Mouse (Mus musculus) stomach, embryonic 16.5 days (tissue): Measurements from ENCODE around the gene Sarnp. TPM values are rescaled to one million over a fixed set of nuclear protein-coding genes. Genes with fewer than 3 reads are reported as not detected.

ENCODE experiments used
- ATAC-seq: fragments of 200-750 bp; cut with Nextera tagmentation; 2 replicates; pipeline ENCODE4 v1.8.0; 2017; ENCODE audit warnings: moderate number of reproducible peaks, moderate TSS enrichment; ENCODE audit not compliant: insufficient read depth, low FRiP score
- H3K27ac ChIP-seq: fragments of 300-500 bp; sonication (generic); 2 replicates; pipeline ENCODE4 v1.5.1; 2014; ENCODE audit warnings: low read length
- H3K27me3 ChIP-seq: fragments of 300-500 bp; sonication (generic); 2 replicates; pipeline ENCODE4 v1.6.1; 2014; ENCODE audit warnings: low read length, control low read depth, mixed read lengths; ENCODE audit not compliant: control insufficient read depth, insufficient read depth
- H3K36me3 ChIP-seq: fragments of 300-500 bp; sonication (generic); 2 replicates; pipeline ENCODE4 v1.6.1; 2014; ENCODE audit warnings: low read length; ENCODE audit not compliant: control insufficient read depth, insufficient read depth
- H3K4me1 ChIP-seq: fragments of 300-500 bp; sonication (generic); 2 replicates; pipeline ENCODE4 v1.6.1; 2014; ENCODE audit warnings: low read length, control low read depth, mixed read lengths; ENCODE audit not compliant: control insufficient read depth, insufficient read depth
- H3K4me2 ChIP-seq: fragments of 300-500 bp; sonication (generic); 2 replicates; pipeline ENCODE4 v1.6.1; 2014; ENCODE audit warnings: low read depth, low read length, mixed read lengths
- H3K4me3 ChIP-seq: fragments of 300-500 bp; sonication (generic); replicated peaks from 2 replicates; pipeline ENCODE4 v1.5.1; 2014; ENCODE audit warnings: mild to moderate bottlenecking, low read length
- H3K9ac ChIP-seq: fragments of 300-500 bp; sonication (generic); 2 replicates; pipeline ENCODE4 v1.6.1; 2014; ENCODE audit warnings: low read length
- H3K9me3 ChIP-seq: fragments of 300-500 bp; sonication (generic); replicated peaks from 2 replicates; pipeline ENCODE4 v1.6.1; 2016; ENCODE audit warnings: low read length, control low read depth; ENCODE audit not compliant: control insufficient read depth
- WGBS: fragments of 180-500 bp; shearing (Covaris S2); extraction: QIAGEN DNeasy Blood & Tissue Kit; methylation state at CpG from one replicate; pipeline ENCODE4 v1.1.7; 2014; 5-methylcytosine and 5-hydroxymethylcytosine counted together
- polyA plus RNA-seq: library from polyadenylated mRNA; unstranded; fragments of >200 nt; fragmentation: Nextera tagmentation; extraction: Ambion mirVana; gene quantifications from 2 replicates; pipeline ENCODE4 v1.2.1, GENCODE M21; 2015

Sarnp gene
- polyA plus RNA-seq, 1 experiment from 2014 or later: 184 TPM

GRCm38 (mm10) chr10:128913696-128914095 lies 96.6 kb downstream of the Sarnp start:
- no peak for ATAC-seq
- H3K36me3 ChIP-seq: no peaks in the 10 kb centered on the region

GRCm38 (mm10) chr10:128915550-128915949 lies 98.4 kb downstream of the Sarnp start:
- Histone ChIP-seq H3K27me3 (no peaks in the 10 kb centered on the region), H3K4me3 (no peak overlapping the region), H3K4me1 (peaks cover 28% of the 10 kb centered on the region), H3K4me2 (no peak overlapping the region), H3K9ac (no peak overlapping the region), H3K36me3 (no peaks in the 10 kb centered on the region), H3K27ac (no peak overlapping the region), H3K9me3 (no peaks in the 10 kb centered on the region)
- 94% methylated on average over 2 of the region's 2 CpGs for WGBS
- no peak for ATAC-seq

More at GRCm38 (mm10) chr10:128913696-128914095, 96.6 kb downstream of the Sarnp start:
- WGBS: 87% methylated on average over 12 of the region's 12 CpGs
- H3K4me2 ChIP-seq: no peak overlapping the region
- H3K9ac ChIP-seq: no peak overlapping the region
- H3K27me3 ChIP-seq: no peaks in the 10 kb centered on the region
- no peak overlapping the region for H3K4me3 ChIP-seq
- H3K9me3 ChIP-seq: no peaks in the 10 kb centered on the region
- no peak overlapping the region for H3K27ac ChIP-seq
- H3K4me1 ChIP-seq: peaks cover 15% of the 10 kb centered on the region

- H3K36me3 ChIP-seq: no peaks in the 10 kb centered on the region
- H3K27ac ChIP-seq: no peak overlapping the region
- H3K9ac ChIP-seq: no peak overlapping the region
- no peak for ATAC-seq
- H3K4me3 ChIP-seq: no peak overlapping the region
- no peaks in the 10 kb centered on the region for H3K9me3 ChIP-seq
- 89% methylated on average over 3 of the region's 3 CpGs for WGBS
- peaks cover 32% of the 10 kb centered on the region for H3K4me1 ChIP-seq
- no peak overlapping the region for H3K4me2 ChIP-seq
- no peaks in the 10 kb centered on the region for H3K27me3 ChIP-seq
Observed at GRCm38 (mm10) chr10:128916665-128917064, 99.5 kb downstream of the Sarnp start.

- H3K9me3 ChIP-seq: no peaks in the 10 kb centered on the region
- ATAC-seq: no peak
- no peak overlapping the region for H3K4me3 ChIP-seq
- H3K4me1 ChIP-seq: peaks cover 39% of the 10 kb centered on the region
- H3K4me2 ChIP-seq: no peak overlapping the region
- no peak overlapping the region for H3K27ac ChIP-seq
- 87% methylated on average over 6 of the region's 6 CpGs for WGBS
- H3K27me3 ChIP-seq: no peaks in the 10 kb centered on the region
- no peak overlapping the region for H3K9ac ChIP-seq
- H3K36me3 ChIP-seq: no peaks in the 10 kb centered on the region
Observed at GRCm38 (mm10) chr10:128917400-128917799, 100.3 kb downstream of the Sarnp start.

- H3K4me3 ChIP-seq: no peak overlapping the region
- WGBS: 72% methylated on average over 7 of the region's 7 CpGs
- ATAC-seq: no peak
Observed at GRCm38 (mm10) chr10:128918246-128918645, 101.1 kb downstream of the Sarnp start.

GRCm38 (mm10) chr10:128919203-128919631 lies 102.1 kb downstream of the Sarnp start:
- ATAC-seq: peak; percentile 12; the same call in 1 of the 2 replicates

More at GRCm38 (mm10) chr10:128918246-128918645, 101.1 kb downstream of the Sarnp start:
- H3K27me3 ChIP-seq: no peaks in the 10 kb centered on the region
- no peak overlapping the region for H3K9ac ChIP-seq
- H3K4me2 ChIP-seq: no peak overlapping the region
- H3K4me1 ChIP-seq: peaks cover 44% of the 10 kb centered on the region
- H3K36me3 ChIP-seq: no peaks in the 10 kb centered on the region
- H3K9me3 ChIP-seq: no peaks in the 10 kb centered on the region
- peak overlapping the region; percentile 97; the same call in 1 of the 2 replicates for H3K27ac ChIP-seq

GRCm38 (mm10) chr10:128919966-128920365 lies 102.8 kb downstream of the Sarnp start:
- H3K9me3 ChIP-seq: no peaks in the 10 kb centered on the region
- no peaks in the 10 kb centered on the region for H3K27me3 ChIP-seq
- 64% methylated on average over 7 of the region's 7 CpGs for WGBS
- ATAC-seq: no peak
- no peak overlapping the region for H3K4me3 ChIP-seq
- no peak overlapping the region for H3K9ac ChIP-seq
- no peaks in the 10 kb centered on the region for H3K36me3 ChIP-seq
- H3K4me1 ChIP-seq: peaks cover 52% of the 10 kb centered on the region
- peak overlapping the region; percentile 97 for H3K27ac ChIP-seq
- no peak overlapping the region for H3K4me2 ChIP-seq

More at GRCm38 (mm10) chr10:128919203-128919631, 102.1 kb downstream of the Sarnp start:
- H3K9ac ChIP-seq: peak overlapping the region; percentile 53; the same call in 1 of the 2 replicates
- peaks cover 51% of the 10 kb centered on the region for H3K4me1 ChIP-seq
- no peak overlapping the region for H3K4me3 ChIP-seq
- no peaks in the 10 kb centered on the region for H3K27me3 ChIP-seq
- no peaks in the 10 kb centered on the region for H3K9me3 ChIP-seq
- no peaks in the 10 kb centered on the region for H3K36me3 ChIP-seq
- 24% methylated on average over 6 of the region's 6 CpGs for WGBS
- peak overlapping the region; percentile 97 for H3K27ac ChIP-seq
- no peak overlapping the region; the same call in 1 of the 2 replicates for H3K4me2 ChIP-seq

- 0 out of 2 replicates have a peak overlapping the region, but pooled peaks have one; percentile 11 for H3K4me2 ChIP-seq
- peaks cover 52% of the 10 kb centered on the region for H3K4me1 ChIP-seq
- peak overlapping the region; percentile 97 for H3K27ac ChIP-seq
- no peaks in the 10 kb centered on the region for H3K27me3 ChIP-seq
- no peak overlapping the region for H3K4me3 ChIP-seq
- WGBS: 46% methylated on average over 3 of the region's 3 CpGs
- no peaks in the 10 kb centered on the region for H3K36me3 ChIP-seq
- H3K9me3 ChIP-seq: no peaks in the 10 kb centered on the region
- peak overlapping the region; percentile 31; the same call in 1 of the 2 replicates for H3K9ac ChIP-seq
- ATAC-seq: no peak
Observed at GRCm38 (mm10) chr10:128920736-128921161, 103.6 kb downstream of the Sarnp start.

GRCm38 (mm10) chr10:128921251-128921650 lies 104.1 kb downstream of the Sarnp start:
- Histone ChIP-seq H3K9me3 (no peaks in the 10 kb centered on the region), H3K4me2 (no peak overlapping the region; the same call in 1 of the 2 replicates), H3K4me3 (no peak overlapping the region), H3K36me3 (no peaks in the 10 kb centered on the region), H3K9ac (0 out of 2 replicates have a peak overlapping the region, but pooled peaks have one; percentile 31), H3K27me3 (no peaks in the 10 kb centered on the region), H3K4me1 (peaks cover 52% of the 10 kb centered on the region), H3K27ac (peak overlapping the region; percentile 97)
- 57% methylated on average over 1 of the region's 1 CpGs for WGBS
- ATAC-seq: no peak
